Mouse (Mus musculus) embryonic fibroblast, embryonic 13.5 days (primary cell): Measurements from ENCODE around the gene Sema3e. TPM values are rescaled to one million over a fixed set of nuclear protein-coding genes. Genes with fewer than 3 reads are reported as not detected.

Experiments used
- H3K27ac ChIP-seq: 2 replicates; pipeline ENCODE4 v1.5.1; 2012; ENCODE audit warnings: low read length, control low read depth, inconsistent platforms; ENCODE audit not compliant: insufficient read depth
- H3K4me1 ChIP-seq: 2 replicates; pipeline ENCODE4 v1.6.1; 2011; ENCODE audit warnings: low read length; ENCODE audit not compliant: control insufficient read depth, insufficient read depth
- H3K4me3 ChIP-seq: 2 replicates; pipeline ENCODE4 v1.5.1; 2011; ENCODE audit warnings: mild to moderate bottlenecking, control low read depth, low read length; ENCODE audit not compliant: insufficient read depth
- CTCF ChIP-seq: IDR thresholded peaks from 2 replicates; pipeline ENCODE4 v1.5.1; 2011; ENCODE audit warnings: mild to moderate bottlenecking, control low read depth, low read length, moderate library complexity, borderline replicate concordance; ENCODE audit not compliant: insufficient read depth
- POLR2A ChIP-seq: IDR thresholded peaks from 2 replicates; pipeline ENCODE4 v1.6.1; 2011; ENCODE audit warnings: low read depth, mild to moderate bottlenecking, control low read depth, low read length, moderate library complexity
- polyA plus RNA-seq: library from polyadenylated mRNA; stranded (reverse); fragments of >200 nt; gene quantifications from 2 replicates; pipeline ENCODE4 v1.2.4, GENCODE M21; 2011; ENCODE audit warnings: low read depth; ENCODE audit not compliant: missing spikeins, insufficient read length

Gene Sema3e
- polyA plus RNA-seq, result 5.8 and 6.2 TPM in 2 replicates

DNA sequence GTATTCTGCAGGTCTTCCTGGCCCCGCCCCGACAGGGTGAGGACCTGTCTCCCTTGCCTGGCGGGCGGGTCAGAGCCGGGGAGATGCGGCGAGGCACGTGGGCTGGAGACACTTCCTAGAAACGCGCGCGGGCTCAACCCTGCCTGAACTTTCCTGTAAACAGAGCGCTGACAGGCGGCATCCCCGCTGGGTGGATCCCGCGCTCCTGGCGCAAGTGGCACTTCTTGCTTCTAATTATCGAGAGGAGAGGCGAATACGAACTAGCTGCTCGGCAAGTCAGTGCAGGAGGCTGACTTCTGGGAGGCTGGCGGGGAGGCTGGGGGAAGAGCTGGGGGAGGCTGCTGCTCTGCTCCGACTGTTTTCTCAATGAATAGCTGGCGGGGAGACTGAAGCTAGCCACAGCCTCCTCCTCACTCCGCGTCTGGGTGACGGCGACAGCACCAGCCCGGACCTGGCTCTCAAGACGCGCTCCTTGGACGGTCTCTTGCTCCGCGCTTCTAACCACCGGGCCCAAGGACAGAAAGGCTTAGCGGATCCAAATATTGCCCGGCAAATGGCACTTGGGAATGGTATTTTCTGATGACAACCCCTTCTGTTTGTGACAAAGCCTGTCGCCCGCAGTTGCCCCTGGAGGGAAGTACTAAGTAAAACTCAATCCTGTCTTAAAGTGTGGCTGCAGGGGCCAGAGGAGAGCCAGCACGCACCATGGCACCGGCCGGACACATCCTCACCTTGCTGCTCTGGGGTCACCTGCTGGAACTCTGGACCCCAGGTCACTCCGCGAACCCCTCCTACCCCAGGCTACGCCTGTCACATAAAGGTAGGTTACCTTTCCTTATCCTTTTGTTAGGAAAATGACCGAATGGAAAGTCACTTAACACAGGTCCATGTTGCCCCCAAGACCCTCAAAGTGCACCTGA is at the start of gene Sema3e:
Sema3e (plus strand) TSS at position 72 of the 920 bp plus-strand sequence.
- H3K27ac ChIP-seq, result no peak within 1 kb of the TSS

GRCm38 (mm10) chr5:13977576-13977975 is 47.5 kb upstream of the Sema3e start:
- no peak overlapping the region for H3K27ac ChIP-seq
- H3K4me1 ChIP-seq, result peaks cover 4% of the 10 kb centered on the region
- no peak overlapping the region for H3K4me3 ChIP-seq
- TF ChIP-seq CTCF (no peak), POLR2A (no peak)

More for the DNA sequence above, at the start of gene Sema3e:
- TF ChIP-seq POLR2A (no peak), CTCF (no peak)
- H3K4me3 ChIP-seq, result peak within 1 kb of the TSS; percentile 40
- H3K4me1 ChIP-seq, result peaks cover 5% of the 10 kb centered on the region; the same call in 1 of the 2 replicates

DNA sequence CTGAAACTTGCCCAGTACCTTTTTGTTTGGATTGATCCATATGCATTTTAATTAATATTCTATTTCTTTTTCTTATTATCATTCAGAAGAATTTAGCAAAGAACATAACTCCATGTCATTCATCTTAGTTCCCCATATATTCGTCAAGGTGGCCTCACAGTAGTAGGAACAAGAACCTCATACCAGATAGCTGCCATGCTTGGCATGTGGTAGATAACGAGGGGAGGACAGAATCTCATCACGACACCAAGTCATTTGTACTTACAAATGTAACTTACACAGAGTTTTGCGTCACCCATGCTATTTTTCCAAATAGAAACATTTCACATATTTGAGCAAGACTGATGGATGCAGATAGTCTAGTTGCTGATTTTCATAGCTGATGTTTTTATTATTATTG is 45.9 kb upstream of the Sema3e start:
- Histone ChIP-seq H3K4me1 (peaks cover 8% of the 10 kb centered on the region), H3K4me3 (no peak overlapping the region), H3K27ac (no peak overlapping the region)
- TF ChIP-seq CTCF (no peak), POLR2A (no peak)

DNA sequence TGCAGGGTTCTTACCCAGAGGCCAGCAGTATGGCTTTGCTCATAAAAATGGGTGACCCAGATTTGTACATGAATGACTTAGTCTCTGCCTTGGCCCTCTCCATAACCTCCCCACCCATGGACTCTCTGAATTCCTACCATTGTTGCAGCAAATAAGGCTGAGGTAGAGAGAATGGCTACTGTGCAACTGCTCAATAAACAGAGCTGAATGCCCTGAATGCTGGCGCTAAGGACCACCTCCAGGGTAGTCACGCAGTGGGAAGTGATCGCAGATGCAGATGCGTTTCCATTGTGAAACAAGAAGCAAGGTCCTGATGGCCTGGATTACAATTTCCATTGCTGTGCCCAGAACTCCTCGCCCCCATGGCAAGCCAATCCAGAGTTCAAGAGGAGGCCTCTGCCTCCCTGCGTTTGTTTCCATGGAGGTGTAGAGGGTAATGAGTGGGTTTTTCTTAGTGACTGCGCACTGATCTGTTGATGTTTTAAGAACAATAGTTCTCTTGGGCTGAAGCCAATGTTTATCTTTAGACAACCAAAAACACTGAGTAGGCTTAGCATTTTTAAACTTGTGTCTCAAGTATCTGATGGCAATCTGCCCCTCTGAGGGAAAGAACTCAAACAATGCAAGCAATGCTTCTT is 42.5 kb upstream of the Sema3e start:
- TF ChIP-seq CTCF, result no peak
- TF ChIP-seq POLR2A, result no peak
- H3K4me3 ChIP-seq, result no peak overlapping the region
- H3K27ac ChIP-seq, result no peak overlapping the region
- H3K4me1 ChIP-seq, result peaks cover 9% of the 10 kb centered on the region

- H3K4me1 ChIP-seq, result peaks cover 9% of the 10 kb centered on the region
- no peak overlapping the region for H3K4me3 ChIP-seq
- TF ChIP-seq POLR2A, result no peak
- TF ChIP-seq CTCF, result no peak
- no peak overlapping the region for H3K27ac ChIP-seq
Measured at GRCm38 (mm10) chr5:13983608-13984007, 41.5 kb upstream of the Sema3e start.

GRCm38 (mm10) chr5:13985669-13986068 is 39.4 kb upstream of the Sema3e start:
- TF ChIP-seq POLR2A, result no peak
- no peak for TF ChIP-seq CTCF
- peaks cover 9% of the 10 kb centered on the region for H3K4me1 ChIP-seq
- H3K4me3 ChIP-seq, result no peak overlapping the region
- H3K27ac ChIP-seq, result no peak overlapping the region

- H3K27ac ChIP-seq, result 0 out of 2 replicates have a peak overlapping the region, but pooled peaks have one; percentile 6
- no peak overlapping the region for H3K4me3 ChIP-seq
- peaks cover 9% of the 10 kb centered on the region for H3K4me1 ChIP-seq
- TF ChIP-seq POLR2A (no peak), CTCF (no peak)
Measured at GRCm38 (mm10) chr5:13987123-13987522, 38.0 kb upstream of the Sema3e start.

- TF ChIP-seq POLR2A (no peak), CTCF (no peak)
- H3K4me3 ChIP-seq, result no peak overlapping the region
- no peak overlapping the region for H3K27ac ChIP-seq
- H3K4me1 ChIP-seq, result peaks cover 4% of the 10 kb centered on the region
Measured at GRCm38 (mm10) chr5:13988023-13988422, 37.1 kb upstream of the Sema3e start.

GRCm38 (mm10) chr5:13992734-13993396 is 32.2 kb upstream of the Sema3e start:
- Histone ChIP-seq H3K27ac (no peak overlapping the region), H3K4me3 (no peak overlapping the region), H3K4me1 (no peaks in the 10 kb centered on the region)
- TF ChIP-seq CTCF, result no peak
- TF ChIP-seq POLR2A, result no peak

DNA sequence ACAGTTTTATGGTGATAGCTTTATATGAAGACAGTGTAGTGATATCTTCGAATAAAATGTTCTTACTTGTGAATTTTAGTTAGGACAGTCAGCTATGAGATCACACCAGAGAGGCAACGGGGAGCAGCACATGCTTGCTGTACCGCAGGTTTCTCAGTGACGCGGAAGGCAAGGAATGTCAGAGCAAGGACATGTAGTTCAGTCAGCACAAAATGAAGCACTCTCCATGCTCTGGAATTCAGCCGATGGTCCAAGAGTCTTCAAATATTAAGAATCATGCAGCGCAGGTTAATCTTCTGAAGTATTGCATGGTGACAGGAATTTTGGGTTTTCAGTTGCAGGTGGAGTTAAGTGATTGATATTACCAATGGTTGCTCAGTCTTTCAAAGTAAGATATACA is 3.3 kb downstream of the Sema3e start:
- Histone ChIP-seq H3K4me1 (peaks cover 5% of the 10 kb centered on the region; the same call in 1 of the 2 replicates), H3K4me3 (no peak overlapping the region), H3K27ac (no peak overlapping the region)
- TF ChIP-seq POLR2A, result no peak
- TF ChIP-seq CTCF, result no peak

DNA sequence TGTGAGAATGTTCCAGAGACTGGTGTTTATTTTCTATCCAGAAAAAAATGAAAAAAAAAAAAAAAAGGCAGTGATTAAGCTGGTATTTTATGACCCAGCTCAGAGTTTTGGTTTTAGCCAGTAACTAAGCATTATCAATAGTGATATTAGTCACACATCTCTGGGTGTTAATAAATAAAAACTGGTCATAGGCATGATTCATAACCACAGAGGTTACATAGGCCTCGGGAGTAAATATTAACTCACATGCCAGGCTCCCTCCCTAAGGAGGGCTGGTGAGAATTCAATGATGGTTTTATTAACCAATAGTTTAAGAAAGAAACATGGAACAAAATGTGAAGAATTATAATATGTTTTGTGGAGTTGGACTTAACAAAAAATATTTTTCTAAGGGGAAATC is 5.7 kb downstream of the Sema3e start:
- no peak overlapping the region for H3K4me3 ChIP-seq
- peaks cover 5% of the 10 kb centered on the region; the same call in 1 of the 2 replicates for H3K4me1 ChIP-seq
- no peak overlapping the region for H3K27ac ChIP-seq

More for the DNA sequence above, 5.7 kb downstream of the Sema3e start:
- TF ChIP-seq POLR2A (no peak), CTCF (no peak)
